Mouse (Mus musculus) hindbrain, postnatal 0 days (tissue): ENCODE measurements around the gene H2al1a. TPM values are rescaled to one million over a fixed set of nuclear protein-coding genes. Genes with fewer than 3 reads are reported as not detected.
"Not testable (repeated sequence)": the region's sequence is repeated elsewhere in the genome, so short reads cannot be mapped to it uniquely, and the experiment has no call there.

Experiments
- ATAC-seq: fragments of 200-750 bp; cut with Nextera tagmentation; 2 replicates; pipeline ENCODE4 v1.8.0; 2017; ENCODE audit warnings: mild to moderate bottlenecking, moderate TSS enrichment, moderate library complexity
- DNase-seq: peaks from one replicate; pipeline ENCODE4 v3.0.0-alpha.2; 2015; ENCODE audit warnings: low spot score
- H3K27ac ChIP-seq: fragments of 300-500 bp; sonication (generic); 2 replicates; pipeline ENCODE4 v1.5.1; 2014; ENCODE audit warnings: mild to moderate bottlenecking
- H3K27me3 ChIP-seq: fragments of 300-500 bp; sonication (generic); 2 replicates; pipeline ENCODE4 v1.6.1; 2014; ENCODE audit warnings: low read length, mixed read lengths; ENCODE audit not compliant: insufficient read depth
- H3K36me3 ChIP-seq: fragments of 300-500 bp; sonication (generic); 2 replicates; pipeline ENCODE4 v1.6.1; 2014; ENCODE audit warnings: low read length, mixed read lengths; ENCODE audit not compliant: insufficient read depth
- H3K4me1 ChIP-seq: fragments of 300-500 bp; sonication (generic); 2 replicates; pipeline ENCODE4 v1.6.1; 2014; ENCODE audit warnings: antibody characterized with exemption, low read length, mixed read lengths; ENCODE audit not compliant: insufficient read depth
- H3K4me2 ChIP-seq: fragments of 300-500 bp; sonication (generic); 2 replicates; pipeline ENCODE4 v1.6.1; 2014; ENCODE audit warnings: low read depth, mild to moderate bottlenecking, low read length, moderate library complexity, mixed read lengths
- H3K4me3 ChIP-seq: fragments of 300-500 bp; sonication (generic); 2 replicates; pipeline ENCODE4 v1.5.1; 2014; ENCODE audit warnings: low read length
- H3K9ac ChIP-seq: fragments of 300-500 bp; sonication (generic); replicated peaks from 2 replicates; pipeline ENCODE4 v1.6.1; 2014; ENCODE audit warnings: mild to moderate bottlenecking, low read length, moderate library complexity, mixed read lengths
- H3K9me3 ChIP-seq: fragments of 300-500 bp; sonication (generic); 2 replicates; pipeline ENCODE4 v1.6.1; 2016; ENCODE audit warnings: low read length, mixed read lengths
- CTCF ChIP-seq: IDR thresholded peaks from 2 replicates; pipeline ENCODE4 v1.5.1; 2016; ENCODE audit warnings: antibody characterized with exemption, control low read depth, low read depth
- WGBS: fragments of 180-500 bp; shearing (Covaris S2); extraction: QIAGEN DNeasy Blood & Tissue Kit; methylation state at CpG from one replicate; pipeline ENCODE4 v1.1.7; 2014; 5-methylcytosine and 5-hydroxymethylcytosine counted together
- polyA plus RNA-seq: library from polyadenylated mRNA; unstranded; fragments of >200 nt; fragmentation: Nextera tagmentation; extraction: Ambion mirVana; gene quantifications from 2 replicates; pipeline ENCODE4 v1.2.1, GENCODE M21; 2015
- total RNA-seq: library from RNA; depleted of rRNA; stranded (reverse); fragments of >200 nt; gene quantifications from 2 replicates; pipeline ENCODE4 v1.2.3, GENCODE M21; 2014; rRNA removed

H2al1a gene
- total and polyA plus RNA-seq, 2 experiments from 2014 or later: not detected

DNA sequence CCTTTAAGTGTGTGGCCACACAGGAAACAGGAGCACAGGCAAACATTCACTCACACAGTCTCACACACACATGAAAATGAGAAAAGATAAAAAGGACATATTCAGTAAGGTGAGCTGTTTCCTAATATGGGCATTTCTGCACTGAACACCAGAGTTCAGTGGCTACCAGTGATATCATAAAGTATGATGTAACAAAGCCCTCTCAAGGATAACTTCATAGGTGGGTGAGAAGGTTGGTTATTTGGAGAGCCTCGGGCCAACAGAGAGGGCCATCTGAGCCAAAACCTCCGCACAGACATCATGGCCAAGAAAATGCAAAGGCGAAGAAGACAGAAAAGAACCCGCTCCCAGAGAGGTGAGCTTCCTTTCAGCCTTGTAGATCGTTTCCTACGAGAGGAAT lies 15.8 kb downstream of the H2al1a start, which contains the start of gene H2al1f:
TSS of gene H2al1f (plus strand) at position 301 of the 400 bp plus-strand sequence.
- no CpG with 5 or more reads among the region's 6 CpGs for WGBS

GRCm38 (mm10) chrX:11317956-11318355 lies 18.9 kb downstream of the H2al1a start, which contains the start of gene H2al1g:
Gene H2al1g, plus strand, starts transcription at chrX:11318256.
- H3K4me1 ChIP-seq, DNase-seq, H3K36me3 ChIP-seq, H3K9me3 ChIP-seq, H3K4me3 ChIP-seq, H3K4me2 ChIP-seq, H3K27ac ChIP-seq, H3K9ac ChIP-seq, ATAC-seq, H3K27me3 ChIP-seq: not testable (repeated sequence)
- WGBS: no CpG with 5 or more reads among the region's 3 CpGs

More for the DNA sequence above, 15.8 kb downstream of the H2al1a start, which contains the start of gene H2al1f:
- H3K36me3 ChIP-seq, ATAC-seq, H3K4me2 ChIP-seq, H3K9ac ChIP-seq, H3K27ac ChIP-seq, H3K4me3 ChIP-seq, DNase-seq, H3K9me3 ChIP-seq, H3K4me1 ChIP-seq, H3K27me3 ChIP-seq: not testable (repeated sequence)

- H3K4me2 ChIP-seq, DNase-seq, H3K4me3 ChIP-seq, H3K9ac ChIP-seq, H3K36me3 ChIP-seq, H3K4me1 ChIP-seq, H3K27me3 ChIP-seq, H3K27ac ChIP-seq, ATAC-seq, H3K9me3 ChIP-seq: not testable (repeated sequence)
- no CpG with 5 or more reads among the region's 6 CpGs for WGBS
Measured at GRCm38 (mm10) chrX:11321192-11321591, 22.1 kb downstream of the H2al1a start, which contains the start of gene H2al1h. Gene H2al1h, plus strand, starts transcription at chrX:11321492.

DNA sequence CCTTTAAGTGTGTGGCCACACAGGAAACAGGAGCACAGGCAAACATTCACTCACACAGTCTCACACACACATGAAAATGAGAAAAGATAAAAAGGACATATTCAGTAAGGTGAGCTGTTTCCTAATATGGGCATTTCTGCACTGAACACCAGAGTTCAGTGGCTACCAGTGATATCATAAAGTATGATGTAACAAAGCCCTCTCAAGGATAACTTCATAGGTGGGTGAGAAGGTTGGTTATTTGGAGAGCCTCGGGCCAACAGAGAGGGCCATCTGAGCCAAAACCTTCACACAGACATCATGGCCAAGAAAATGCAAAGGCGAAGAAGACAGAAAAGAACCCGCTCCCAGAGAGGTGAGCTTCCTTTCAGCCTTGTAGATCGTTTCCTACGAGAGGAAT lies 25.3 kb downstream of the H2al1a start, which contains the start of gene H2al1i:
TSS of gene H2al1i (plus strand) at position 301 of the 400 bp plus-strand sequence.
- H3K27ac ChIP-seq, DNase-seq, H3K36me3 ChIP-seq, H3K4me1 ChIP-seq, H3K4me2 ChIP-seq, H3K9me3 ChIP-seq, H3K9ac ChIP-seq, ATAC-seq, H3K4me3 ChIP-seq, H3K27me3 ChIP-seq: not testable (repeated sequence)
- WGBS: 100% methylated on average over 2 of the region's 5 CpGs

DNA sequence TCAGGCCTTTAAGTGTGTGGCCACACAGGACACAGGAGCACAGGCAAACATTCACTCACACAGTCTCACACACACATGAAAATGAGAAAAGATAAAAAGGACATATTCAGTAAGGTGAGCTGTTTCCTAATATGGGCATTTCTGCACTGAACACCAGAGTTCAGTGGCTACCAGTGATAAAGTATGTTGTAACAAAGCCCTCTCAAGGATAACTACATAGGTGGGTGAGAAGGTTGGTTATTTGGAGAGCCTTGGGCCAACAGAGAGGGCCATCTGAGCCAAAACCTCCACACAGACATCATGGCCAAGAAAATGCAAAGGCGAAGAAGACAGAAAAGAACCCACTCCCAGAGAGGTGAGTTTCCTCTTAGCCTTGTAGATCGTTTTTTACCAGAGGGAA lies 28.5 kb downstream of the H2al1a start, which contains the start of gene H2al1j:
TSS of gene H2al1j (plus strand) at position 301 of the 400 bp plus-strand sequence.
- DNase-seq, ATAC-seq: not testable (repeated sequence)
- WGBS: 88% methylated on average over 2 of the region's 2 CpGs

DNA sequence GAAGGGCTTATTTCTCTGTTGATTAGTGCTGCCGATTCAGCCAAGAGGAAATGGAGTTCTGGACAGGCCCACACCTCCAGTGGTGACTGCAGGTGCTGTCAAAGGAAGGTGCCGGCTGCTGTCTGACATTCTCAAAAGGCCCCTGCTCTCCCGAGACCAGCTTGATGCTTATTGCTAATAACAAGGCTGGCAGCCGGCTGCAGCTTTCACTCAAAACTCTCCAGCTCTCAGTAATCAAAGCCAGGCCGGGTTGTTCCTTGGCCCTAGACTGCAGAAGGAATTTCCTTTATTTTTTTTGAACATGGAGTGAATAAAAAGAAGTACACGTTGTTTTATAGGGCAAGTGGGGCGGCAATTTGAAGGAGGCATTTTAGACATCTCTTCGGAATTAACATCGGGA lies 46.7 kb downstream of the H2al1a start:
- H3K27me3 ChIP-seq: no peaks in the 10 kb centered on the region
- no peaks in the 10 kb centered on the region for H3K36me3 ChIP-seq
- WGBS: 60% methylated on average over 9 of the region's 9 CpGs
- H3K4me3 ChIP-seq: no peak overlapping the region
- no peak overlapping the region for H3K27ac ChIP-seq
- TF ChIP-seq CTCF: no peak
- no peaks in the 10 kb centered on the region for H3K4me1 ChIP-seq
- H3K9me3 ChIP-seq: no peaks in the 10 kb centered on the region
- ATAC-seq (no peak), DNase-seq (peak; percentile 6)
- no peak overlapping the region for H3K9ac ChIP-seq
- H3K4me2 ChIP-seq: no peak overlapping the region

More for the DNA sequence above, 28.5 kb downstream of the H2al1a start, which contains the start of gene H2al1j:
- not testable (repeated sequence) for H3K9me3 ChIP-seq, H3K4me2 ChIP-seq, H3K4me1 ChIP-seq, H3K27ac ChIP-seq, H3K36me3 ChIP-seq, H3K27me3 ChIP-seq, H3K4me3 ChIP-seq, H3K9ac ChIP-seq

DNA sequence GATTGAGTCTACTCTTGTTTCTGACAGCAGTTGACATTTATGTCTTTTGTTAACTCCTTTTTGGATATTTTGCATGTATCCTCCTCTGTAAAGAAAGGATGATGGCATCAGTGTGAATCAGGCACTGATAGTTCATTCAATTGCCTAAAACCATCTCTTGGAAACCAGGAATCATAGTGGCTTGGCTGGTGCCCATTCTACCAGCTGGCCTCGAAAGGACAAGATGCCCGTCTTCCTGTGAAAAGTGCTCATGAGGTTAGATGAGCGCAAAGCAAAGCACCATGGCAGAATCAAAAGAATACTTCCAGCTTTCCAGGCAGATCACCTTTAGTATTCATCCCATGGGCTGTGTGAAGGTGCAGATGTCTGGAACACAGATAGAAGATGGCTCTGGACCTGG lies 47.7 kb downstream of the H2al1a start:
- ATAC-seq (no peak), DNase-seq (no peak)
- Histone ChIP-seq H3K9ac (no peak overlapping the region), H3K4me2 (no peak overlapping the region), H3K27me3 (no peaks in the 10 kb centered on the region), H3K27ac (no peak overlapping the region), H3K9me3 (no peaks in the 10 kb centered on the region), H3K36me3 (no peaks in the 10 kb centered on the region), H3K4me1 (no peaks in the 10 kb centered on the region), H3K4me3 (no peak overlapping the region)
- WGBS: 78% methylated on average over 3 of the region's 3 CpGs
- no peak for TF ChIP-seq CTCF

Other genes starting within 250 kb of the H2al1a start
- not detected in 2 replicates for gene H2al1b, start 3.2 kb downstream of the H2al1a start, total RNA-seq
- gene H2al1b, start 3.2 kb downstream of the H2al1a start, polyA plus RNA-seq: not detected in 2 replicates
- not detected in 2 replicates for gene H2al1c, start 6.4 kb downstream of the H2al1a start, total RNA-seq
- gene H2al1c, start 6.4 kb downstream of the H2al1a start, polyA plus RNA-seq: not detected in 2 replicates
- not detected in 2 replicates for gene H2al1d, start 9.6 kb downstream of the H2al1a start, total RNA-seq
- not detected in 2 replicates for gene H2al1d, start 9.6 kb downstream of the H2al1a start, polyA plus RNA-seq
- gene H2al1e, start 12.7 kb downstream of the H2al1a start, total RNA-seq: not detected in 2 replicates
- not detected in 2 replicates for gene H2al1e, start 12.7 kb downstream of the H2al1a start, polyA plus RNA-seq
- gene H2al1f, start 15.9 kb downstream of the H2al1a start, total RNA-seq: not detected in 2 replicates
- not detected in 2 replicates for gene H2al1f, start 15.9 kb downstream of the H2al1a start, polyA plus RNA-seq
- not detected in 2 replicates for gene H2al1g, start 19.0 kb downstream of the H2al1a start, total RNA-seq
- not detected in 2 replicates for gene H2al1g, start 19.0 kb downstream of the H2al1a start, polyA plus RNA-seq
- gene H2al1h, start 22.2 kb downstream of the H2al1a start, total RNA-seq: not detected in 2 replicates
- not detected in 2 replicates for gene H2al1h, start 22.2 kb downstream of the H2al1a start, polyA plus RNA-seq
- not detected in 2 replicates for gene H2al1i, start 25.4 kb downstream of the H2al1a start, total RNA-seq
- gene H2al1i, start 25.4 kb downstream of the H2al1a start, polyA plus RNA-seq: not detected in 2 replicates
- gene H2al1j, start 28.6 kb downstream of the H2al1a start, total RNA-seq: not detected in 2 replicates
- not detected in 2 replicates for gene H2al1j, start 28.6 kb downstream of the H2al1a start, polyA plus RNA-seq